Mouse (Mus musculus) intestine, embryonic 16.5 days (tissue): Measurements from ENCODE around the gene Stat5a. TPM values are rescaled to one million over a fixed set of nuclear protein-coding genes. Genes with fewer than 3 reads are reported as not detected.

ENCODE experiments used
- ATAC-seq: fragments of 200-750 bp; cut with Nextera tagmentation; 2 replicates; pipeline ENCODE4 v1.8.0; 2017; ENCODE audit warnings: moderate TSS enrichment, moderate library complexity
- H3K27ac ChIP-seq: fragments of 300-500 bp; sonication (generic); 2 replicates; pipeline ENCODE4 v1.5.1; 2014; ENCODE audit warnings: mild to moderate bottlenecking, low read length
- H3K27me3 ChIP-seq: fragments of 300-500 bp; sonication (generic); replicated peaks from 2 replicates; pipeline ENCODE4 v1.6.1; 2014; ENCODE audit warnings: low read length, control low read depth, mixed read lengths; ENCODE audit not compliant: control insufficient read depth, insufficient read depth
- H3K36me3 ChIP-seq: fragments of 300-500 bp; sonication (generic); 2 replicates; pipeline ENCODE4 v1.6.1; 2014; ENCODE audit warnings: low read length, control low read depth; ENCODE audit not compliant: control insufficient read depth, insufficient read depth
- H3K4me1 ChIP-seq: fragments of 300-500 bp; sonication (generic); 2 replicates; pipeline ENCODE4 v1.6.1; 2014; ENCODE audit warnings: low read length, control low read depth, mixed read lengths; ENCODE audit not compliant: control insufficient read depth, insufficient read depth
- H3K4me2 ChIP-seq: fragments of 300-500 bp; sonication (generic); 2 replicates; pipeline ENCODE4 v1.6.1; 2014; ENCODE audit warnings: low read depth, low read length, control low read depth
- H3K4me3 ChIP-seq: fragments of 300-500 bp; sonication (generic); 2 replicates; pipeline ENCODE4 v1.5.1; 2014; ENCODE audit warnings: mild to moderate bottlenecking, low read length
- H3K9ac ChIP-seq: fragments of 300-500 bp; sonication (generic); 2 replicates; pipeline ENCODE4 v1.6.1; 2014; ENCODE audit warnings: low read depth, low read length
- H3K9me3 ChIP-seq: fragments of 300-500 bp; sonication (generic); 2 replicates; pipeline ENCODE4 v1.6.1; 2016; ENCODE audit warnings: low read length, control low read depth; ENCODE audit not compliant: control insufficient read depth
- WGBS: fragments of 180-500 bp; shearing (Covaris S2); extraction: QIAGEN DNeasy Blood & Tissue Kit; methylation state at CpG from one replicate; pipeline ENCODE4 v1.1.7; 2014; 5-methylcytosine and 5-hydroxymethylcytosine counted together
- polyA plus RNA-seq: library from polyadenylated mRNA; unstranded; fragments of >200 nt; fragmentation: Nextera tagmentation; extraction: Ambion mirVana; gene quantifications from 2 replicates; pipeline ENCODE4 v1.2.1, GENCODE M21; 2015

Gene Stat5a
- polyA plus RNA-seq, 1 experiment from 2014 or later: 6.2 TPM

DNA sequence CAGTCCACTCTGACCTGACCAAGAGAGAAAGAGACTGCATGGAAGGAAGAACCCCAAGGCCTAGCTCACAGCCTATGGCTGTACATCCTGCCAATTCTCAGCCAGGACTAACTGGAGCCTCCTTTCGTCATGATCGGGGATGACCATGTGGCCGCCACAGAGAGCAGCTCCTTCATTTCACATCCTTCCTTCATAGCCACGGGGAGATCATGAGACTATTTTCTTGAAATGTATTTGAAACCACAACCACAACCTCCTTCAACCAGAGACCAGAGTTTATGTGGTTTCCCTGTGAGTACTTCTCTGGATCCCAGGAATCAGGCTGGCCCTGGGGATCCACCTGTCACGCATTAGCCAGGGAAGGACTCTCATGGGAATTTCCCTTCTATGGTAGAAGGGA lies 6.1 kb upstream of the Stat5a start:
- H3K27me3 ChIP-seq: no peaks in the 10 kb centered on the region
- no peaks in the 10 kb centered on the region for H3K36me3 ChIP-seq
- no peak overlapping the region for H3K4me3 ChIP-seq
- no peak overlapping the region for H3K4me2 ChIP-seq
- WGBS: 78% methylated on average over 5 of the region's 5 CpGs
- H3K9ac ChIP-seq: no peak overlapping the region
- H3K27ac ChIP-seq: no peak overlapping the region
- no peak for ATAC-seq
- H3K4me1 ChIP-seq: peaks cover 19% of the 10 kb centered on the region
- no peaks in the 10 kb centered on the region for H3K9me3 ChIP-seq

- Histone ChIP-seq H3K36me3 (no peaks in the 10 kb centered on the region), H3K4me3 (no peak overlapping the region), H3K9ac (no peak overlapping the region), H3K27me3 (no peaks in the 10 kb centered on the region), H3K4me2 (no peak overlapping the region), H3K4me1 (peaks cover 13% of the 10 kb centered on the region), H3K9me3 (no peaks in the 10 kb centered on the region), H3K27ac (no peak overlapping the region)
- WGBS: 59% methylated on average over 4 of the region's 4 CpGs
- ATAC-seq: no peak
Measured at GRCm38 (mm10) chr11:100854268-100854667, 4.9 kb upstream of the Stat5a start.

DNA sequence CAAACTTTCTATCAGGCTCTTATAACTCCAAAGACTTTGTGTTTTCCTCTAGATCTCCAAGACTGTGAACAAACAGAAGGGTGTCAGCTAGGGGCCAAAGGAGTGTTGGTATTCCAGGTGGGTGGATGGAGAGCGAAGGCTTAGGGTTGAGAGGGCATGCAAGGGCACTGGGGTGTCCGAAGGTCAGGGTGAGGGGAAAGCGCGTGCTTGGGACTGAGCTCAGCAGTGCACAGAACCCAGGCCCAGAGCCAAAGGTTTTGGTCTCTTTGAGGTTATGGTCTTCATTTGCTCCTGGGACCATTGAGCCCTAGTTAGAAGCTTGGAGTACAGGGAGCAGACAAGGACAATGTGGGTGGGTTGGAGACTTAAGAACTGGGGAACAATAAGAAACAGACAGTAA lies 4.0 kb upstream of the Stat5a start:
- H3K27ac ChIP-seq: no peak overlapping the region
- H3K4me3 ChIP-seq: no peak overlapping the region
- peaks cover 16% of the 10 kb centered on the region for H3K4me1 ChIP-seq
- H3K27me3 ChIP-seq: no peaks in the 10 kb centered on the region
- H3K4me2 ChIP-seq: no peak overlapping the region
- H3K9ac ChIP-seq: no peak overlapping the region
- H3K9me3 ChIP-seq: no peaks in the 10 kb centered on the region
- ATAC-seq: no peak
- WGBS: 78% methylated on average over 4 of the region's 4 CpGs
- H3K36me3 ChIP-seq: no peaks in the 10 kb centered on the region

DNA sequence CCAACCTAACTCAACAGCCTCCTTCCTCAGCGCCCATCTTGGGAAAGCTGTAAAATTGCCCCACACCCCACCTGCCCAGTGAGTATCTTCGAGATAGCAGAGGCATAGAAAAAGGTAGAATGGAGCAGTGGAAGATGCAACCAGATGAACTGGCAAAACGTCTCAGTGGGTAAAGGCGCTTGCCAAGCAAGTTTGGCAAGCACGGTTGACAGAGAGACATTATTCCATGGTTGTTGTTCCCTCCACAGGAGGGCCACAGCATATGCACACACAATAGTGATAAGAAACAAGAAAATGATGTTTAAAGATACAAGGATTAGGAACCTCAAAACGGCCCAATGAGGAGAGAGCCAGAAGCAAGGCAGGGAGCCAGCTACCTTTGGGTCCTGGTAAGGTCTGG lies 1.2 kb upstream of the Stat5a start:
- Histone ChIP-seq H3K9me3 (no peaks in the 10 kb centered on the region), H3K27ac (no peak overlapping the region), H3K4me1 (peaks cover 12% of the 10 kb centered on the region), H3K9ac (no peak overlapping the region), H3K4me3 (no peak overlapping the region), H3K4me2 (no peak overlapping the region), H3K27me3 (no peaks in the 10 kb centered on the region), H3K36me3 (no peaks in the 10 kb centered on the region)
- WGBS: 65% methylated on average over 6 of the region's 6 CpGs
- no peak for ATAC-seq

DNA sequence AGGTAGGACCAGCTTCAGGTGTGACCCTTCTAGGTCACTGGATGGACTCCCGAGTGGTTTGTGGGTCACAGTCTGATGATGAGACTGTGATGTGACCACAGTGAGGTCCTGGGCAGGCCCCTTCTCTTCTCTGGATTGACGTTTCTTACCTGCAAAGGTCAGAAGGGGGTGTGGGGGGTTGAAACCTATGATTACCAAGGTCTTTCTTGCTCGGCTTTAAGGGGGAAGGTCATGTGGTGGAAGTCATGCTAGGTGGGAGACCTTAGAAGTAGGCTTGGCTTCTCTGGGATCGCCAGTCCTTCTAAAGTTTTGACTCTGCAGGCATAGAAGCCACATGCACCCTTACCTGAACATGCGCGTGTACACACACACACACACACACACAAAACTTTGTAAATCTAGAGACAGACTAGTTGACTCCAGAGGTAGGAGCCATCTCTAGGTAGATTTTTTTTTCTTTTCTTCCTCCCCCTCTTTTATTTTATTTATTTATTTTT lies 476 bp downstream of the Stat5a start:
- 0 out of 2 replicates have a peak overlapping the region, but pooled peaks have one; percentile 24 for H3K9ac ChIP-seq

DNA sequence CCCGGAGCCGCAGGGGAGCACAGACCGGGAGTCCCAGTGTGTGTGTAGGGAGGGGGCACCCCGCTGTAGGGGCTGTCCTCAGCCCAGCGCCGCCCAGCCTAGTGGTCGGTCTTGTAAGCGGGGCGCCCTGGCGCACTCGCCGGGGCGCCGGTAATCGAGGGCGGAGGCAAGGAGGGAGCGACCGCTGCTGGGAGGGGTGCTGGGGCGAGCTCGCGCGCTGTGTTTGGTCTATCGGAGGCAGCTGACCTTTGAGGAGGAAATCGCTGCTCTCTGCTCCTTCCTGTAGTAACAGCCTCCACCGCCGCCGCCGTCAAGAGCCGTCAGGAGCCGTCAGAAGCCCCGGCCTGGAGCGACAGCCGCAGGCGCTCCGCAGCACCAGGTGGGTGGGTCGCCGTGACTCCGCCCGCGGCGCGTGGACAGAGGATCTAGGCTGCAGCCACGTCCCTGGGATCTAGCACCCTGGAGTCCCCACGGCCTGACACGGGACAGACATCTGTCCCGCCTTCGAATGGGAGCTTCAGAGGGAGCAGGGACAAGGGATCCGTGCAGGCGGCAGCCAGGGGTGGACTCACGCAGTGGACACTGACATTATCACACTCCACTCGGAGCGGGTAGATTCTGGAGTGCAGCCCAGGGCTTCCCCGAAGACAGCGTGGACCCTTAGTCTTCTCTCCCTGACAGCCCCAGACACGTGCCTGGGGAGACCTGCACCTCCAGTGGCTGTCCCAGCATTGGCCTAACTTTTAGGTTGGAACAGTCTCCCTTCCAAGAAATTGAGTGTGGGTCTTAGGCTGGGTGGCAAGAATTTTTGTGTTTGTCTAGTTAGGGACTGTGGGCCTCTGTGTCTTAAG lies 1.3 kb downstream of the Stat5a start:
- Histone ChIP-seq H3K9ac (peak overlapping the region; percentile 75), H3K9me3 (no peaks in the 10 kb centered on the region), H3K27me3 (no peaks in the 10 kb centered on the region), H3K27ac (0 out of 2 replicates have a peak overlapping the region, but pooled peaks have one; percentile 37), H3K4me1 (peaks cover 9% of the 10 kb centered on the region; the same call in 1 of the 2 replicates), H3K4me2 (peak overlapping the region; percentile 91), H3K36me3 (no peaks in the 10 kb centered on the region), H3K4me3 (peak overlapping the region; percentile 65)
- WGBS: 2% methylated on average over 53 of the region's 55 CpGs
- peak; percentile 97 for ATAC-seq

More for the DNA sequence above, 476 bp downstream of the Stat5a start:
- H3K27me3 ChIP-seq: no peaks in the 10 kb centered on the region
- peak overlapping the region; percentile 65 for H3K4me3 ChIP-seq
- no peak overlapping the region for H3K27ac ChIP-seq
- WGBS: 54% methylated on average over 6 of the region's 6 CpGs
- H3K4me2 ChIP-seq: peak overlapping the region; percentile 91
- no peaks in the 10 kb centered on the region for H3K36me3 ChIP-seq
- ATAC-seq: no peak
- H3K9me3 ChIP-seq: no peaks in the 10 kb centered on the region
- H3K4me1 ChIP-seq: peaks cover 9% of the 10 kb centered on the region; the same call in 1 of the 2 replicates

DNA sequence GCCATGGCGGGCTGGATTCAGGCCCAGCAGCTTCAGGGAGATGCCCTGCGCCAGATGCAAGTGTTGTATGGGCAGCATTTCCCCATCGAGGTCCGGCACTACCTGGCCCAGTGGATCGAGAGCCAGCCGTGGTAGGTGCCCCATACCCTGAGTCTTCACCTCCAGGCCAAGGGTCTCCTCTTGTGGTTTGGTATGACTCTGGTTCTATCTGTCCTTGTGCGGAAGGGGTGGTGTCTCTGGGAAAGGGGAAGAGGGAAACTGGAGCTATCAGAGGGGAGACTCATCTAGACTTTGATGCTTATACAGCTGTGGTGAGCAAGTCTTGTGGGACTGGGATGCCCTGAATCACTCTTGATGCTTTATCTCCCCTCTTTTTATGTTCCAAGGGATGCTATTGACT lies 2.2 kb downstream of the Stat5a start:
- peaks cover 9% of the 10 kb centered on the region; the same call in 1 of the 2 replicates for H3K4me1 ChIP-seq
- H3K36me3 ChIP-seq: no peaks in the 10 kb centered on the region
- no peaks in the 10 kb centered on the region for H3K9me3 ChIP-seq
- no peak overlapping the region for H3K27ac ChIP-seq
- 0 out of 2 replicates have a peak overlapping the region, but pooled peaks have one; percentile 75 for H3K9ac ChIP-seq
- ATAC-seq: no peak
- H3K27me3 ChIP-seq: no peaks in the 10 kb centered on the region
- 0 out of 2 replicates have a peak overlapping the region, but pooled peaks have one; percentile 91 for H3K4me2 ChIP-seq
- 92% methylated on average over 7 of the region's 7 CpGs for WGBS
- no peak overlapping the region for H3K4me3 ChIP-seq

DNA sequence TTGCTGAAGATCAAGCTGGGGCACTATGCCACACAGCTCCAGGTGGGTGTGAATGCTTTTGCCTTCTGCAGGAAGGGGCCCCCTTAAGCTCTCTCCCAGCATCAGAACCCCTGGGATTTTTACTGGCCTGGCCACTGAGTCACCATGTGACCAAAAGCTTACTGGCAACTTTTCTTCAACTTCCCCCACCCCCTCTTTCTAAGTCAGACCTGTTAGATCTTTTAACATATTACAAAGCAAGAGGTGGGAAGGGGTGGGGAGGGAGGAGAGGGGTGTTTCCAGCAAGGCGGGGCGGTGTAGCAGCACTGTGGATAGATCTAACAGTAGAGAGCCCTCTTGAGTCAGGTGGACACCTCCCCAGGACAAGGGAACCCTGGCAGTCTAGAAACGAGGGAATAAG lies 2.7 kb downstream of the Stat5a start:
- Histone ChIP-seq H3K27me3 (no peaks in the 10 kb centered on the region), H3K9ac (no peak overlapping the region), H3K4me2 (no peak overlapping the region), H3K9me3 (no peaks in the 10 kb centered on the region), H3K4me1 (peaks cover 9% of the 10 kb centered on the region; the same call in 1 of the 2 replicates), H3K4me3 (no peak overlapping the region), H3K36me3 (no peaks in the 10 kb centered on the region), H3K27ac (no peak overlapping the region)
- no peak for ATAC-seq
- WGBS: 53% methylated on average over 3 of the region's 3 CpGs

DNA sequence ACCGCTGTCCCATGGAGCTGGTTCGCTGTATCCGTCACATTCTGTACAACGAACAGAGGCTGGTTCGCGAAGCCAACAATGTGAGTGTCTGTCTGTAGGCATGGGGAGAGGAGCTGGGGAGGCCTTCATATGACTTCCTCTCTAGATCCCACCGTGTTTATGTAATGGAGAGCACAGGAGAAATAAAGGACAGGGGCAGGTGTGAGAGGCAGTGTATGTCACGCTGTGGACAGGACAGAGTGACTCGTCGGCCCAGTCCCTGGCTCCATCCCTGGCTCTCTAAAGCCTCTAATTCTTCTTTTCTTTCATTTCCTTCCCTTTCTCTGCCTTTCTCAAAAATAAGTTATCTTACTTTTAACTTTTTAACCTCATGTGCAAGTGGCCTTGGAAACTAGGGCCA lies 4.0 kb downstream of the Stat5a start:
- ATAC-seq: no peak
- Histone ChIP-seq H3K36me3 (no peaks in the 10 kb centered on the region), H3K9ac (no peak overlapping the region), H3K4me3 (no peak overlapping the region), H3K9me3 (no peaks in the 10 kb centered on the region), H3K4me1 (peaks cover 9% of the 10 kb centered on the region; the same call in 1 of the 2 replicates), H3K4me2 (no peak overlapping the region), H3K27me3 (no peaks in the 10 kb centered on the region), H3K27ac (no peak overlapping the region)
- WGBS: 83% methylated on average over 10 of the region's 10 CpGs
